Mouse (Mus musculus) lung, postnatal 0 days (tissue): ENCODE measurements around the gene Pde11a.

Experiments
- CTCF ChIP-seq: IDR thresholded peaks from 2 replicates; pipeline ENCODE4 v1.5.1; 2016; ENCODE audit warnings: antibody characterized with exemption, mild to moderate bottlenecking
- EP300 ChIP-seq: IDR thresholded peaks from 2 replicates; pipeline ENCODE4 v1.6.1; 2016; ENCODE audit warnings: antibody characterized with exemption, mild to moderate bottlenecking, control low read depth

DNA sequence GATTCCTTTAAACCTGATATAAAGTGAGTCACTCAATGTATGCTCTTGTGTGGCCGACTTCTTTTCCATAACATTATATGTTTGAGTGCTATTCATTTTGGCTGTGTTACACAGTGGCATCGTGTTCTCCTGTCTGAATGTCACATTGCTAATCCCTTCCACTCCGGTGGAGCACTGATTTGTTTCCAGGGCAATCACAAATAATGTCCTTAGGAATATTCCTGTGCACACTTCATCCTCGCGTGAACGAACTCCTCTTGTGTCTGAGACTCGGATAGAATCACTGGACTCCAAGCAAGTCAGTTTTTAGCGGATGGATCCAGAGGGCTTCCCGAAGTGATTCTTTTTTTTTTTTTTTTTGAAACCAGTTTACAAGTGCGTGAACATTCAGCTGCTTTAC, 197.4 kb downstream of the Pde11a start:
- TF ChIP-seq CTCF (no peak), EP300 (no peak)
